Mouse (Mus musculus): ENCODE measurements around the gene Rpl19.
A peak's percentile ranks its signal among the peaks of the same experiment; 100 is the strongest.

The Rpl19 gene

GRCm38 (mm10) chr11:98052129-98052988 is 25.8 kb downstream of the Rpl19 start:
- peak; percentile 58 for DNase-seq (ENCODE audit: low spot score)

- peak; percentile 26 for DNase-seq (ENCODE audit: low spot score)
Measured at GRCm38 (mm10) chr11:98052989-98053834, 26.7 kb downstream of the Rpl19 start, which contains the start of gene Stac2. Gene Stac2 (minus strand): TSS chr11:98053462.

- DNase-seq (ENCODE audit: low spot score), result no peak
Measured at GRCm38 (mm10) chr11:98057466-98057865, 31.0 kb downstream of the Rpl19 start.

- no peak for DNase-seq (ENCODE audit: low spot score)
Measured at GRCm38 (mm10) chr11:98057998-98058397, 31.5 kb downstream of the Rpl19 start.

GRCm38 (mm10) chr11:98059662-98060061 is 33.2 kb downstream of the Rpl19 start:
- DNase-seq (ENCODE audit: low spot score), result no peak

DNA sequence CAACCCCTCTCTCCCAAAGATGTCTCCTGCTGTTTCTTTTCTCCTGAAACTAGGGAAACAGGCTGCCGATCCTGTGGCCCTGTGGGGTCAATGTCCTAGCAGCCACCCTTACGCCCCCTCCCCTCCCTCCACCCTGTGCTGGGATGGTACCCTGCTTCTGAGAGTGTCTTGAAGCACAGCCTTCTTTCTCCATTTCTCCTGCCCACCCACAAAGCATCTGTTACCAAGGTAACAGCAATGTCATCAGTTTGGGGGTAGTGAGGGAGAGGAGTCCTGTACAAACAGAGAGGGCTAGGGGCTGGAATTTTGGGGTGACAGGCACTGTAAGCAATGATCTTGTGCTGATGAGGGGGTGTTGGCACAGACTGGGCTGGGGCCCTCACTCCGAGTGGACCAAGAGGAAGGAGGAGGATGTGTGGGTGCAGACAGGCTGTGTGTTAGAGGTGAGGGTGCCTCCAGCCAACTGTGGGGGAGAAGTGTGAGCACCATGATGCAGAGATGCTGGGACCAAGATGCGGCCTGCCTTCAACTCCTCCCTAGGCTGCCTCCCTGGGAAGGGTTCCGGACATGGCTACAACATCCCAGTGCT is 33.7 kb downstream of the Rpl19 start:
- DNase-seq (ENCODE audit: low spot score), result no peak

- DNase-seq (ENCODE audit: low spot score), result no peak
Measured at GRCm38 (mm10) chr11:98061441-98061840, 34.9 kb downstream of the Rpl19 start.

DNA sequence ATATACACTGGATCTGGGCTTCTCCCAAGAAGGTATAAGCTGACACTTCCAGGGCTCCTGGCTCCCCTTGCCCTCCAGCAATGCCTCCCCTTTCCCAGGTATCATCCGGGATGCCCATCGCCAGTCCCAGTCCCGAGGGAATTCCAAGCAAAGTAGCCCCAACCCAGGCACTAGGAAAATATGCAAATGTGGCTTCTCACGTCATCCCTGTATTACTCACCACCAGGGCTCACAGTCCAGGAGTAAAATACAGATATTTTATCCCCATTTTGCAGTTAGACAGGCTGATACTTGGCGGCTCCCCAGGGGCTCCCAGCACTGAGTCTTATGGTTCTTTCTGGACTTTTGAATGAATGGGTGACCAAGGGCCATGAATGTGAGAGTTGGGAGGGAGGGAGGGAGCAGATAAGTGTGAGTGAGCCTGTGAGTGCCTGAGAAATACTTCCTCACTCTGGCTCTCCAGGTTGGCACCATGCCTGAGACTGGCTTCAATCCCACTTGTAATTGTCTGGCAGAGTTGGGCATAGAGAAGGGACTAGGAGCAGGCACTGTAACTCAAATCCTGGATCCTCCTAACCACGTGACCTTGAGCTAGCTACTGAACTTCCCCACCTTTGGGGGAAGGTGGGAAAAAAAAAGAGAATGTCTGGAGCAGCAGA is 35.5 kb downstream of the Rpl19 start:
- DNase-seq (ENCODE audit: low spot score), result no peak

- no peak for DNase-seq (ENCODE audit: low spot score)
Measured at GRCm38 (mm10) chr11:98066201-98066600, 39.7 kb downstream of the Rpl19 start.

GRCm38 (mm10) chr11:98067255-98067654 is 40.7 kb downstream of the Rpl19 start:
- no peak for DNase-seq (ENCODE audit: low spot score)

- no peak for DNase-seq (ENCODE audit: low spot score)
Measured at GRCm38 (mm10) chr11:98073442-98073841, 46.9 kb downstream of the Rpl19 start.

GRCm38 (mm10) chr11:98075195-98075808 is 48.8 kb downstream of the Rpl19 start:
- peak; percentile 84 for DNase-seq (ENCODE audit: low spot score)

DNA sequence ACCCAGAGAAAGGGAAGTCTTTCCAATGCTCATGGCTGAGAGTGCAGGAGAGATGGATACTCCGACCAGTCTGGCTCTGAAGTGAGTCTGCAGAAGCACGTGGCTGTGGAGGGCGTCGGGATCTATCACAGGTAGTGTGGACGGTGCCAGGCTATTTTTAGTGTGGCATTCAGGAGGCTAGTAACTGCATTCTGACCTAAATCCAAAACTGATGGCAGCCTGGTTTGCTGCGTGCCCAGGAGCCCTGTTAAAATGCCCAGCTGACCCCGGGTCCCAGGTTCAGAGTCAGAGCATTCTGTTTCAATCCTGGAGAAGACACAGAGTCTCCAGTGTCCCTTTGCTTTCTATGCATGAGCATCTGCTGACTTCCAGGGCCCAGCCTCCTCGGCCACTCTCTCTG is 50.6 kb downstream of the Rpl19 start:
- DNase-seq (ENCODE audit: low spot score), result no peak

Measured in T-cell, adult 2 months (primary cell).